11 mouse cellular contexts compared by ENCODE assay signal in the genomic region with DNA sequence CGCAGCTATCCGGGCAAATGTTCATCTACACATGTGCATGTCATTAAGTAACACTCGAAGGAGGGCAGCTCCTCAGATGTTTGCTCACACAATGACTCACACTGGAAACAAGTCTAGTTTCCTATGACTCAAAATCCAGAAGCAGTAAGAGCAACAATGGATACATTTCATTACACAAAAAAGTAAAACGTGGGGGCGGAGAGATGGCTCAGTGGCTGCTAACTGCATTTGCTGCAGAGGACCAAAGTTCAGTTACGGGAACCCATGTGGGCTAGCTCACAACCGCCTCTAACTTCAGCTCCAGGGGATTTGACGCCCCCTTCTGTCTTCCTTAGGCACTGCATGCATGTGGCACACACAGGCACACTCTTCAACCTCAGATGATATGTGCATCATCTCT. TPM values are rescaled to one million over a fixed set of nuclear protein-coding genes. Genes with fewer than 3 reads are reported as not detected.
DNase-seq lines count a peak whose midpoint lies in the region; ATAC-seq and TF ChIP-seq lines count a peak whose summit lies in the region.
"Had no signal": no experiment of that assay in that cellular context is flagged by ENCODE, and none has a peak within 500 bp of the region (broad histone marks: within the 10 kb centered on the region; RNA-seq: fewer than 3 reads in every experiment).

No protein-coding gene starts in this region.

- H3K9me3 ChIP-seq in intestine, postnatal 0 days (ENCODE audit: control insufficient read depth), result no peaks in the 10 kb centered on the region
- no peaks in the 10 kb centered on the region for H3K9me3 ChIP-seq in intestine, embryonic 16.5 days (ENCODE audit: control insufficient read depth, low read length)

- H3K27me3 ChIP-seq in intestine, postnatal 0 days (replicated peaks; ENCODE audit: control insufficient read depth, insufficient read depth, low read length), result no peaks in the 10 kb centered on the region
- H3K27me3 ChIP-seq in intestine, embryonic 16.5 days (replicated peaks; ENCODE audit: control insufficient read depth, insufficient read depth, low read length), result no peaks in the 10 kb centered on the region
- no peaks in the 10 kb centered on the region for H3K27me3 ChIP-seq in C2C12 (ENCODE audit: control insufficient read depth, insufficient read depth, insufficient read length)

- H3ac ChIP-seq in C2C12 (ENCODE audit: control insufficient read depth, insufficient read length, low read depth), result no peak overlapping the region

- peak; percentile 37 for TF ChIP-seq CTCF in intestine, postnatal 0 days (IDR thresholded peaks at IDR 0.05; ENCODE audit: low read depth)
- peak; percentile 67 for TF ChIP-seq CTCF in C2C12 (IDR thresholded peaks at IDR 0.05; ENCODE audit: control insufficient read depth, insufficient read depth, insufficient read length)

- no peak overlapping the region for H3K4me2 ChIP-seq in intestine, postnatal 0 days (replicated peaks; ENCODE audit: low read depth)
- no peak overlapping the region for H3K4me2 ChIP-seq in intestine, embryonic 16.5 days (ENCODE audit: low read depth, low read length)

- H3K79me2 ChIP-seq in C2C12 (ENCODE audit: control insufficient read depth, insufficient read depth), result no peaks in the 10 kb centered on the region

- ATAC-seq in intestine, postnatal 0 days, result no peak
- ATAC-seq in intestine, embryonic 16.5 days, result no peak

- H3K36me3 ChIP-seq in intestine, postnatal 0 days (ENCODE audit: control insufficient read depth, insufficient read depth), result no peaks in the 10 kb centered on the region
- no peaks in the 10 kb centered on the region for H3K36me3 ChIP-seq in intestine, embryonic 16.5 days (ENCODE audit: control insufficient read depth, insufficient read depth, low read length)
- no peaks in the 10 kb centered on the region for H3K36me3 ChIP-seq in C2C12 (ENCODE audit: control insufficient read depth, insufficient read depth)

- WGBS in intestine, postnatal 0 days, result 63% methylated on average over 8 of the region's 8 CpGs
- 63% methylated on average over 8 of the region's 8 CpGs for WGBS in intestine, embryonic 16.5 days

- no peak overlapping the region for H3K27ac ChIP-seq in intestine, postnatal 0 days (ENCODE audit: low read depth, low read length)
- H3K27ac ChIP-seq in intestine, embryonic 16.5 days (ENCODE audit: low read length), result no peak overlapping the region

- no peaks in the 10 kb centered on the region for H3K4me1 ChIP-seq in intestine, postnatal 0 days (replicated peaks; ENCODE audit: control insufficient read depth, insufficient read depth, low read length)
- no peaks in the 10 kb centered on the region for H3K4me1 ChIP-seq in intestine, embryonic 16.5 days (ENCODE audit: control insufficient read depth, insufficient read depth, low read length)

- H3K9ac ChIP-seq in intestine, postnatal 0 days (ENCODE audit: low read depth, low read length), result no peak overlapping the region
- H3K9ac ChIP-seq in intestine, embryonic 16.5 days (ENCODE audit: low read depth, low read length), result no peak overlapping the region

- H3K4me3 ChIP-seq in intestine, postnatal 0 days (ENCODE audit: low read depth, low read length), result no peak overlapping the region
- H3K4me3 ChIP-seq in intestine, embryonic 16.5 days (ENCODE audit: low read length), result no peak overlapping the region
- no peak overlapping the region for H3K4me3 ChIP-seq in C2C12 (ENCODE audit: insufficient read depth, poor library complexity, severe bottlenecking)

- DNase-seq in 3134 (ENCODE audit: extremely low read depth, insufficient read length, low spot score), result peak; percentile 70
- DNase-seq in brain, adult 2 months (ENCODE audit: low read depth, low spot score), result peak; percentile 67
- no peak for DNase-seq in c-Kit-positive CD71-positive TER-119-positive erythroid progenitor cells, embryonic 14.5 days (ENCODE audit: low spot score)
- DNase-seq in cerebellum, postnatal 14 days, result no peak
- no peak for DNase-seq in urinary bladder, postnatal 36 days (ENCODE audit: low spot score in 2 of 2)
- DNase-seq: cerebellum, postnatal 25 days; gastrocnemius, postnatal 10 days; kidney, postnatal 10 days had no signal

- no peaks in the 10 kb centered on the region for H3K79me3 ChIP-seq in C2C12 (ENCODE audit: low read depth)

TF ChIP-seq in C2C12, 6 proteins besides CTCF, POLR2A, EP300 and RAD21:
- peak; percentile 93 for TF ChIP-seq FOSL1 (IDR thresholded peaks at IDR 0.05; ENCODE audit: insufficient read depth, low read length, poor library complexity, severe bottlenecking)
- peak; percentile 77 for TF ChIP-seq MAX (IDR thresholded peaks at IDR 0.05)
- TF ChIP-seq MYOG (IDR thresholded peaks at IDR 0.05; ENCODE audit: control insufficient read depth, extremely low read depth, insufficient read length), result no peak
- TF ChIP-seq MYOD1 (IDR thresholded peaks at IDR 0.05; ENCODE audit: control insufficient read depth, insufficient read length, low read depth), result peak; percentile 27
- TF ChIP-seq USF1 (IDR thresholded peaks at IDR 0.05; ENCODE audit: low read depth), result no peak
- peak; percentile 41 for TF ChIP-seq CEBPB (IDR thresholded peaks at IDR 0.05; ENCODE audit: low read depth)
TF ChIP-seq in C2C12: peak in this region for 4.

RNA-seq across cellular contexts. Expression of a gene that starts 8.9 kb away (rescaled TPM):
- polyA plus RNA-seq in intestine, postnatal 0 days (2015; fragmentation: Nextera tagmentation; extraction: Ambion mirVana), result 19.1 and 21.1 TPM in 2 replicates
- 19.5 and 20.2 TPM in 2 replicates for polyA plus RNA-seq in intestine, embryonic 16.5 days (2015; fragmentation: Nextera tagmentation; extraction: Ambion mirVana)
- 11.1 TPM for polyA plus RNA-seq in C2C12 (2012; fragmentation: generic; extraction: Trizol)

Comparison
In these comparisons a context has a peak if more than half of its experiments do, and no peak if none do; other contexts are left out.
1. DNase-seq: peak in 3134 (single experiment) and brain, adult 2 months (single experiment); none in c-Kit-positive CD71-positive TER-119-positive erythroid progenitor cells, embryonic 14.5 days (single experiment), cerebellum, postnatal 14 days (0 of 2) and urinary bladder, postnatal 36 days (0 of 2).